Mouse (Mus musculus): ENCODE results near the gene Ssb.
"Not testable (repeated sequence)": the region's sequence is repeated elsewhere in the genome, so short reads cannot be mapped to it uniquely, and the experiment has no call there.

The Ssb gene

DNA sequence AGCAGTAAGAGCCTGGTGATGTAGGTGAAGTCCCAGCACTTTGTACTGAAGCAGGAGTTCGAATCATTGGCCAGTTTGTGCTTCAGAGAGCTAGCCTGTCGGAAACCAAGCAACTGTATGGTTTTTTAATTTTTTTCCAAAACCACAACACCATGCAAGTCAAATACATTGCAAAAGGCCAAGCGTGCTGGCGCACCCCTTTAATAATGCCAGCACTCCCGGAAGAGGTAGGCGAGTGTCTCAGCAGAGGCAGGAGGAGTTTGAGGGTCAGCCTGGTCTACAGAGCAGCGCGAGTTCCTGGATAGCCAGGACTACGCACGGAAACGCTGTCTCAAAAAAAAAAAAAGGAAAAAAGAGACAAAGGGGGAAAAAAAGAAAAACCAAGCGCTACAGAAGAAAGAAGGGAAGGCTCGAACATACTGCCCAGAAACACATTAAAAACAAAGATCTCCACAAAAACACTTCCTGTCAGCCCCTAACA is 350 bp upstream of the Ssb start:
- in situ Hi-C loops (cut with MboI; ENCODE audit: low sequenced_read_pairs) = no loop called here

DNA sequence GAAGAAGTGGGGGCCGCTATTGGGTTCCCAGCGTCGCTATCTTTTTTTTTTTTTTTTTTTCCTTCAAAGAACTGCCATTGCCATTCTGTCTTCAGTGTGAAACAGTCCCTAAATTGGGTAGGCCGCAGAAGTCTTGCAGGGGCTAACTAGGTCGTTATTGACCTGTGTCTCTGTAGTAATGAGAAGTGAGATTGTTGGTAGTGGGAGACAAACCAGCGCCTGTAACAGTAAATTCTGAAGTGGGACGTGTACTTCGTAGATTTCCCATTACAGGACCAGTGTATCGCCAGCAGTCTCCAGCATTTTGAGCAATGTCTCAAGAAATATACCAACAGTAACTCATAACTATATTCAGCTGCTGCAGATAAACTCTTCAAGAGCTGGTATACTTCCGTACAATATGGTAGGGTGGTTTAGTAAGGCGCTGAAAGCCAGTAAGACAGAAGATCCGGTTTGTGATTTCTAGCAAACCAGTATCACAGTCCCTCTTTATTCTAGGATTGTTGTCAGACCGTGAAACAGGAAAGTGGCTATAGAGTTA is 825 bp downstream of the Ssb start:
- in situ Hi-C loops (cut with MboI; ENCODE audit: low sequenced_read_pairs) = no loop called here

DNA sequence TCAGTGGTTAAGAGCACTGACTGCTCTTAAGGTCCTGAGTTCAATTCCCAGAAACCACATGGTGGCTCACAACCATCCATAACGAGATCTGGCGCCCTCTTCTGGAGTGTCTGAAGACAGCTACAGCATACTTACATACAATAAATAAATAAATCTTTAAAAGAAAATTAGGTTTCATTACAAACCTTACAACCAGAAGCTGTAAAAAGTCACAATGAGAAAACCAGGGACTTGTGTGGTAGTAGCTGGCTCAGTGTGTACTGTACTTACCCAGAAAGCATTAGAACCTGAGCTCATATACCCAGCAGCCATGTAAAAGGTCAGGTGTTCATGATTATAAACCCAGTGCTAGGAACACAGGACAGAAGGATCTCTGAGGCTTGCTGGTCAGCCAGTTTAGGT is 22.6 kb downstream of the Ssb start:
- in situ Hi-C loops (cut with MboI; ENCODE audit: low sequenced_read_pairs) = no loop called here

DNA sequence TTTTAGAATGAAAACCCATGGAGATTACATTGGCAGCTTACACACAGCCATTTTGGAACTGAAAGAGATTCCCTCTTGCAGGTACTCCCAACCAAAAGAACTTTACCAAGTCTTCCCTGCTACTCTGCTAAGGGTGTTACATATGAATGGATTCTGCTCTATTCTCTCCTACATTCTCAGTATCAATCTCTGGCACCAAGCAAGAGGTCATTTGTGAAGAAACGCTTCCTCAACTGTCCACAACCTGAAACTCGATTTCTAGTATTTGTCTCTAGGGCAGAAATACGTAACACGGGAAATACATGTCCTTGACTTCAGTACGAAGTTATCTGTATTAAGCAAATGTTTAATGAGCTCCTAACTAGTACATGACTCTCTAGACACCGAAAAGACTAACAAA is 23.2 kb downstream of the Ssb start:
- in situ Hi-C loops (cut with MboI; ENCODE audit: low sequenced_read_pairs) = no loop called here

DNA sequence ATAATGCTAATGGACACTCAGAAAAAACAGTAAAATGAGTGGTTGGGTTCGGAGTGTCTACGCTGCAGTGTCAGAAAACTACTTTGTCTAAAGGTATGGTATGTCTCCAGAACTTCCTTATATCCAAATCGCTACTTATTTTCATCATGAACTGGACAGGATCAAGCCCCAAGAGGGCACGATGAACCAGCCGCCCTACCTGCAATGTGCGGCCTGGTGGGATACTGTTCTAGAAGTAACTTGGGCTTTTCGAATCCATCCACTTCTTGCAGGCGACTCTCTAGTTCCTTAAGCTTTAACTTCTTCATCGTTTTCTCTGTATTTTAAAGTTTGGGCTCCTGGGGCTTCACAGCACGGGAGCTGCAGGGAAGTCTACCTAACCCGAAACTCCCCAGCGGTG is 23.7 kb downstream of the Ssb start:
- in situ Hi-C loops (cut with MboI; ENCODE audit: low sequenced_read_pairs) = no loop called here

DNA sequence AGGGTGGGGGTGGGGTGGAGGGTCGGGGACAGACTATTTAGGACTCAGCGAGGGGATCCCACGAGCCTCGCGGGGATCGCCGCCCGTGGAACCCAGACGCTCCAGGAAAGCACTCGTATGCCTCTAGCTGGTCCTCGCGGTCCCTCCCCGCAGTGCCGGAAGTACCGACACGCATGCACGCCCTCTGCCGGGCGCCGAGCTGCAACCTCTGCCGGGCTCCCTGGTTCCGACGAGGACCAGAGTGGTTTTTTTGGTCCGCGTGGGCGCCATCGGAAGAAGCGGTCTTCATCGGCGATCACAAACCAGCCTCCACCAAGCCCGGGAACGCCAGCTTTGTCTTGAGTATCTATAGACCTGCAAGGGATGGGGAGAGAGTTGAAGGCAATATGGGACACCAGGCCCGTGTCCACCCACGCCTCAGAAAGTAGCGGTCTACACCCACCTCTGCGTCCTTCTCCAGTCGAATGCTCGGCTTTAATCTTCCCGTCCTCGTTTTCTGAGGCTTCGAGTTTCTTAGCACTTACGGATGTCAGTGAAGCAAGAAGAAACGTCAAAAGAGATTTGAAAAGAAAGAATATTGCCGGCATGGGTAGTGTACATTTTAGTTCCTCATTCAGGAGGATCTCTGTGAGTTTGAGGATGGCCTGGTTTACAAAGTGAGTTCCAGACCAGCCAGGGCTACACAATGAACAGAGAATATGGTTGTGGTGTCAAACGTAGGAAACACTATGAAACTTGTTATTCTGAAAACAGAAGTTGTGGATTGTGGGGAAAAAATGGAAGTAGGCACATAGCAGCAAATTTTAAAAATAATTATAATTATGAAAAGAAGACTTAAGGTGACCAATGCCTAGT is 24.3 kb downstream of the Ssb start, which contains the start of gene Mettl5:
Mettl5 (minus strand) TSS at position 165 of the 855 bp plus-strand sequence.
- in situ Hi-C loops (cut with MboI; ENCODE audit: low sequenced_read_pairs) = no loop called here

DNA sequence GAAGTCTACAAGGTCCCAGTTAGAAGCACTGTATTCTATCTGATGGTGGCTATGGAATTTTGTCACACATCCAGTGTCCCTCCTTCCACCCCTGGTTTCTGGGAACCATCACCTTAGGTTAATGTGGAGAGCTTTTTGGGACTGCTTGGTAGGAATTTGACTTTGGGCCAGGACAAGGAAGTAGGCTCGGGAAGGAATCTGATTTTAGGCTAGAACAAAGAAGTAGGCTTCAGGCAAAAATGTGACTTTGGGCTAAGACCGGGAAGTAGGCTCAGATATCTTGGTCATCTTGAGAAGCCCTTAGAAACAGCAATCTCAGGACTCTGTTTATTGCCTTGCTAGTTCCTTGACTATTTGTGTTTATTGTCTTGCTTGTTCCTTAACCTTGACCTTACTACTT is 27.6 kb downstream of the Ssb start:
- in situ Hi-C loops (cut with MboI; ENCODE audit: low sequenced_read_pairs) = no loop called here

DNA sequence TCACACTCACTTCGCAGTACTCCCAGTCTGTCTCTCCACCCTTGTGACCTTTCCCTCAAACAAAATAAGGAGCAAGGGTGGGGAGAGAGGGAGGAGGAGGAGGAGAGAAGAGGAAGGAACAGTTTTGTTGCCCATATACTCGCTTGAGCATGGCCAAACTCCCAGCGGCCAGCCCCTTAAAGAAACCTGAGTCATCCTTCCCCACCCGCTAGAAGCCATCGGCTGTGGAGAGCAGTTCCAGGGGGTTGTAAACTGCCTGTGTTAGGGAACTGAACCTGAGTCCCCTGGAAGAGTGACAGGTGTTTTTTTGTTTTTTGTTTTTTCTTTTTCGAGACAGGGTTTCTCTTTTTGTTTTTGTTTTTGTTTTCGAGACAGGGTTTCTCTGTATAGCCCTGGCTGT is 29.5 kb downstream of the Ssb start:
- in situ Hi-C loops (cut with MboI; ENCODE audit: low sequenced_read_pairs) = no loop called here

DNA sequence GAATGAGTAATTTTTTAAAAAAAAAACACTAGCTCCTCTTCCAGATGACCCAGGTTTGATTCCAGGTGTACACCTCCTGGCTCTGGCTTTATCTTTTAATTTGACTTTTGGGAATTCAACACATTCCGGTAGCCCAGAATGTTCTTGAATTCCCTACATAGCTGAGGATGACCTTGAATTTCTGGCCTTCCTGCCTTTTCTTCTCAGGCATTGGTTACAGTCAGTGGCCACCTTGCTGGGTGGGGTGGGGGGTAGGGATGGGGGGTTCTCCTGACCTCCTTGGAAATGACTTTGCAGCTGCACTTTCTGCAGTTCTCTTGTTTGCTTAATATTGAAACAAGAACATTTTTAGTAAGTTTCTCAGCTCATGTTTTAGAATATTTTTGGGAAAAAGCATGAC is 31.8 kb downstream of the Ssb start:
- in situ Hi-C loops (cut with MboI; ENCODE audit: low sequenced_read_pairs) = no loop called here

DNA sequence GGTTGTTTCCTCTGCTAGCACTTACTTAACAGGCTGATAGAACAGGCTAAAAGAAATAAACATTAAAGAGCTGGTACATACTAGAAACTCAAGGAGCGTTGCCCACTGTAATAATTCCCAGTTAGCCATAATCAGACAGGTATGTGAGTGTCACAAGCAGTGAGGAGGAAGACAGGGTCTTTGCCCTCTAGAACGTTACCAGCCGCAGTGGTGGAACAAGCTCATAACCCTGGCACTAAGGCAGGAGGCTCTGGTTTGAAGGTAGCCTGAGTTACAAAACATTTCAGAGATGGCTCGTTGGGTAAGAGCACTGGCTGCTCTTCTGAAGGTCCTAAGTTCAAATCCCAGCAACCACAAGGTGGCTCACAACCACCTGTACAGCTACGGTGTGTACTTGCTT is 32.5 kb downstream of the Ssb start:
- in situ Hi-C loops (cut with MboI; ENCODE audit: low sequenced_read_pairs) = no loop called here

DNA sequence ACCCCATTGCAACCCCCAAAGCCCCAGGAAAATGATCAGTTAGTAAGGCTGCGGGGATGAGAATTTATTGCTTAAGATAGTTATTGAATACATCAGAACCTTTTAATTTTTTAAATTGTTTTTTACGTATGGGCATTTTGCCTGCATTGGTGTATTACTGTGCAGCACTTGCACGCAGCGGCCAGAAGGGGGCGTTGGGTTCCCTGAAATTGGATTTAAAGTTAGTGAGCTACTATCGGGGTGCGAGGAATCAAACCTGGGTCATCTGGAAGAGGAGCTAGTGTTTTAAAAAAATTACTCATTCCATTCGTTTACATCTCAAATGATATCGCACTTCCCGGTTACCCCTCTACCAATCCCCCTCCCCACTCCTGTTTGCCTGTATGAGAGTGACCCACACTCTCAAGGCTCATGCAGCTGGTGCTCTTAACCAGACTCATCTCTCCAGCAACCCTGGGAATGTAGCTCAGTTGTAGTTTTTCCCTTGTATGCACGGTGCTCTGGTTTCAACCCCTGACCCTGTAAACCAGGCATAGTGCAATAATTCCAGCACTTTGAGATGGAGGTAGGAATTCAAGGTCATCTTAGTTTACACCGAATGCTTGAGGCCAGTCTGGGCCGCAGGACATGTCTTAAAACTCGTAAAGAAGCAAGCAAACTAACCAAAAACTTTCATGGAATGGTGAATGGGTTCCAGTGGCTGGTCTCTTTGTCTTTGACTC is 34.3 kb downstream of the Ssb start:
- in situ Hi-C loops (cut with MboI; ENCODE audit: low sequenced_read_pairs) = no loop called here

DNA sequence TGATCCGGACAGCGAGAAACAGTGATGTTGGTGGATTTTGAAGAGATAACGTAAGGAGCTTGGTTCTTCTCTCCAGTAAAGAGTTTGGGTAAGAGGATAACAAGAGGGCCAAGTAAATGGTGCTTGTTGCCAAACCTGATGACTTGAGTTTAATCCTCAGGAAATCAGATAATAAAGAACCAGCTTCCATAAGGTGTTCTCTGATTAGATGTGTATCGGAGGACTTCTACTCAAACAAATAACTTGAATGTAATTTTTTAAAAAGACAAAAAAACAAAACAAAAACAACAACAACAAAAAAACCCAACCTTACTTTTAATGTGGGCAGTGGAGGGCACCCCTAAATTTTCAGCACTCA is 34.8 kb downstream of the Ssb start:
- in situ Hi-C loops (cut with MboI; ENCODE audit: low sequenced_read_pairs) = no loop called here

DNA sequence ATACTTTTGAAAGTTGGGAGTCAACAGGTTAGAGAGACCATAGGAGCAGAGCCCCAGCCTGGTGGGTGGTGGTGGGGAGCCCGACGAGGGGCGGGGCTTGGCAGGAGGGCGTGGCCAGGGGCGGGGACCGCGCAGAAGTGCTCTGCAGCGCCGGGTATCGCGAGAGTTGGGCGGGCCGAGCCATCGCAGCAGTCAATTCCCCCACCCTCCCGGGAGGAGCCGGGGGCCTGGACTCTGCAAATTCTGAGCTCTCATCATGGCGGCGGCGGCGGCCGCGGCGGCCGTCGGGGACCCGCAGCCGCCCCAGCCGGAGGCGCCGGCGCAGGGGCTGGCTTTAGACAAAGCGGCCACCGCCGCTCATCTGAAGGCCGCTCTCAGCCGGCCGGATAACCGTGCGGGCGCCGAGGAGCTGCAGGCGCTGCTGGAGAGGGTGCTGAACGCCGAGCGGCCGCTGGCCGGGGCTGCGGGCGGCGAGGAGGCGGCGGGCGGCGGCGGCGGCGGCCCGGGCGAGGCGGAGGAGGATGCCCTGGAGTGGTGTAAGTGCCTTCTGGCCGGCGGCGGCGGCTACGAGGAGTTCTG is 35.8 kb downstream of the Ssb start, which contains the start of gene Ubr3:
Ubr3 (plus strand) TSS at position 208 of the 579 bp plus-strand sequence.
- in situ Hi-C loops (cut with MboI; ENCODE audit: low sequenced_read_pairs) = no loop called here

DNA sequence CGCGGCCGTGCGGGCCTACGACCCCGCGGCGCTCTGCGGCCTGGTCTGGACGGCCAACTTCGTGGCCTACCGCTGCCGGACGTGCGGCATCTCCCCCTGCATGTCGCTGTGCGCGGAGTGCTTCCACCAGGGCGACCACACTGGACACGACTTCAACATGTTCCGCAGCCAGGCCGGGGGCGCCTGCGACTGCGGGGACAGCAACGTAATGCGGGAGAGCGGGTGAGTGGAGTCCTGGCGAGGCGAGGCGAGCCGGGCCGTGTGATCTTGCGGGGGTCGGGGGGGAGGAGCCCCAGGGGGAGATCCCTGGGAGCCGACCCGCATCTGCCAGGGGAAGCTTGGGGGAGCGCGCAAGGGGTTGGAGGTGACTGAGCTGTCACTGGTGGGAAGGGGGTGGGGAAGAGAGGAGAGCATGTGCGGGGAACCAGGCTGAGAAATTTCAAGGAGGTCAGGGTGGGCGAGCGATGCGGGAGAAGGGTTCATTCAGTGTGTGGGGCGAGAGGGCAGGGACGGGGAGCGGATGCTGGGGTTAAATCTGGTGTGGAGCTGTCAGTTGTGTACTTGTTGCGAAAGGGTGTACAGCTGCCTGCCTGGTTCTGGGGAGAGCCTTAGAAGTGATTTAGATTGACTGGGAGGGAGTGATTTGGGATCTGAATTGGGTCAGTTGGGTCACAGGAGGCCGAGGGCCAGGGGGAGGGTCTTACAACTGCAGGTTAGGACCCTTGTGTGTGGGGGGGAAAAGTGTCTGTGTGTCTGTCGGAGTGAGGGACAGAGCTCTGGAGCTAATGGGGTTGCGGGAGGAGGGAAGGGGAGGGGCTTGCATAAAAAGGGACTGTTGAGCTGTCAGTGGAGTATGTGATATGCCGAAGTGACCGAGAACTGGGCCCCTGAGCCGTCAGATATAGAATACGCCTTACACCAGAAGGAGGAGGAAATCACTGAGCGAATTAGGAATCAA is 36.5 kb downstream of the Ssb start:
- in situ Hi-C loops (cut with MboI; ENCODE audit: low sequenced_read_pairs) = no loop called here

DNA sequence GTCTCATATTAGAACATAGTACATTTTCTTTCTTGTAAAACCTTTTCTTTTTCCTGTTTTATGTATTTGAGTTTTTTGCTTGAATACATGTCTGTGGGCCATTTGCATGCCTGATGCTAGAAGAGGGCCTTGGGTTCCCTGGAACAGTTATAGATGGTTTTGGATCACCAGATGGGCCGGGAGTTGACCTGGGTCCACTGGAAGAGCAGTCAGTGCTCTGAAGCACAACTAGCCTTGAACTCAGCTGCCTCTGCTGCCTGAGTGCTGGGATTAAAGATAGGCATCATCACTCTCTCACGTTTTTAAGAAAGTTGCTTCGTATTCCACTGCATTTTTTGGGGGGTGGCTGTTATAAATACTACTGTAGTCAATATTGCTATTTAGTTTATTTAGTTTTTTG is 42.2 kb downstream of the Ssb start:
- in situ Hi-C loops (cut with MboI; ENCODE audit: low sequenced_read_pairs) = no loop called here

DNA sequence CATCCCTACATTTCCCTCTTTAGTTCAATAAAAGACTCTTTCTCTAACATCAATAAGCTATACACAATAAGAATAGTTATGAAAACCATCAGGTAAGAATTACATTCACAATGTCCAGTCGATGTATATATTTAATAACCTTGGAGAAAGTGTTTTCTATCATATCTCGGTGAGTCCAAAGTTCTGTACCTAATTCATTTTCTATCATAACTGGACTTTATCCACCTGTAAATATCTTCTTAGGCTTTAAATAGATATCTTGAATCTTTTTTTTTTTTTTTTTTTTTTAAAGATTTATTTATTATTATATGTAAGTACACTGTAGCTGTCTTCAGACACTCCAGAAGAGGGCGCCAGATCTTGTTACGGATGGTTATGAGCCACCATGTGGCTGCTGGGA is 46.0 kb downstream of the Ssb start:
- in situ Hi-C loops (cut with MboI; ENCODE audit: low sequenced_read_pairs) = not testable (repeated sequence)

DNA sequence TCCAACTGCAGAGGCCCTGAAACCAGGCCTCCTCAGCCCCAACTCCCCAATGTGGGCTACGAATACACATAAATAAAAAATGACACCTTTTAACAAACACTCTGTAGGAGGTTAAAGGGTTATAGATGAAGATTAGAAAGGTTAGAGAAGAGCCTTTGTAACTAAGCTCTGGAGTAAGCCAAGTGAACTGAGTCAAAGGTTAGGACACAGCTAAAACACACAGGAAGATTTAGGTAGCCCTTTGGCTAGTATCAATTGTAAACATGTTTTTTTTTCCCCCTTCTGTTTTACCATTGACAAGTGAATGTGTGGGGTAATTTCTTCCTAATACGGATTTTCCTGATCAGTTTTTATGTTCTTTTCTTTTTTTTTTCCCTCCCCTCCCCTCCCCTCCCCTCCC is 51.4 kb downstream of the Ssb start:
- in situ Hi-C loops (cut with MboI; ENCODE audit: low sequenced_read_pairs) = no loop called here

DNA sequence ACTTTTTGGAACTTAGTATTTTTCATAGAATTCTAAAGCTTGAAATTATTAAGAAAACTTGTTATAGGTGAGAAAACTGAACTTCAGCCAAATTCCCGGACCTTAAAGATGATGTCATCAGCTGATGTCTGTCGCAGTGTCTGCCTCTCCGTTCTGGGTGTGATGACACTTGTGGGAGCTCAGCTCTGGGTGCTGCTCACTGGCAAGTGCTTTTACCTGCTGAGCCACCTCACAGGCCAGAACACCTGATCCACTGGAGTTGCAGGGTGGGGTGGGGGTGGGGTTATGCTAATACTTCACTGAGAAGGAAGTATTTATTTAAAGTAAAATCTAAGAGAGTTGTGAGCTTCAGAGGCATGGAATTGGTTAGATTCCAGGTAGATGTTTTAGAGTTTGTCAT is 55.9 kb downstream of the Ssb start:
- in situ Hi-C loops (cut with MboI; ENCODE audit: low sequenced_read_pairs) = no loop called here

Measured in CH12F3 (cell line).